Mouse (Mus musculus) liver, embryonic 15.5 days (tissue): Measurements from ENCODE around the gene Serpina12. TPM values are rescaled to one million over a fixed set of nuclear protein-coding genes. Genes with fewer than 3 reads are reported as not detected.
A peak's percentile ranks its signal among the peaks of the same experiment; 100 is the strongest.

Experiments
- ATAC-seq: fragments of 200-750 bp; cut with Nextera tagmentation; 2 replicates; pipeline ENCODE4 v1.8.0; 2017; ENCODE audit warnings: moderate number of reproducible peaks, mild to moderate bottlenecking, moderate library complexity; ENCODE audit not compliant: insufficient read depth
- H3K27ac ChIP-seq: fragments of 300-500 bp; sonication (generic); replicated peaks from 2 replicates; pipeline ENCODE4 v1.5.1; 2015; ENCODE audit warnings: mild to moderate bottlenecking, inconsistent platforms
- H3K27me3 ChIP-seq: fragments of 300-500 bp; sonication (generic); 2 replicates; pipeline ENCODE4 v1.6.1; 2015; ENCODE audit warnings: mild to moderate bottlenecking, inconsistent platforms
- H3K36me3 ChIP-seq: fragments of 300-500 bp; sonication (generic); replicated peaks from 2 replicates; pipeline ENCODE4 v1.6.1; 2015; ENCODE audit warnings: moderate library complexity, mild to moderate bottlenecking, inconsistent platforms
- H3K4me1 ChIP-seq: fragments of 300-500 bp; sonication (generic); replicated peaks from 2 replicates; pipeline ENCODE4 v1.6.1; 2015; ENCODE audit warnings: inconsistent platforms
- H3K4me2 ChIP-seq: fragments of 300-500 bp; sonication (generic); 2 replicates; pipeline ENCODE4 v1.6.1; 2015; ENCODE audit warnings: moderate library complexity, mild to moderate bottlenecking, inconsistent platforms
- H3K4me3 ChIP-seq: fragments of 300-500 bp; sonication (generic); replicated peaks from 2 replicates; pipeline ENCODE4 v1.5.1; 2015; ENCODE audit warnings: mild to moderate bottlenecking, inconsistent platforms
- H3K9ac ChIP-seq: fragments of 300-500 bp; sonication (generic); 2 replicates; pipeline ENCODE4 v1.6.1; 2015; ENCODE audit warnings: moderate library complexity, mild to moderate bottlenecking, inconsistent platforms
- H3K9me3 ChIP-seq: fragments of 300-500 bp; sonication (generic); replicated peaks from 2 replicates; pipeline ENCODE4 v1.6.1; 2016; ENCODE audit warnings: inconsistent platforms
- WGBS: fragments of 180-500 bp; shearing (Covaris S2); methylation state at CpG from one replicate; pipeline ENCODE4 v1.1.7; 2015; ENCODE audit warnings: mixed read lengths; ENCODE audit not compliant: insufficient replicate concordance; 5-methylcytosine and 5-hydroxymethylcytosine counted together
- polyA plus RNA-seq: library from polyadenylated mRNA; unstranded; fragments of >200 nt; fragmentation: Nextera tagmentation; extraction: Ambion mirVana; gene quantifications from 2 replicates; pipeline ENCODE4 v1.2.1, GENCODE M21; 2015

Gene Serpina12
- polyA plus RNA-seq, 1 experiment from 2014 or later: 0.08 TPM

GRCm38 (mm10) chr12:104057531-104057930 is 13.3 kb upstream of the Serpina12 start:
- H3K4me2 ChIP-seq: no peak overlapping the region
- no peak overlapping the region for H3K4me3 ChIP-seq
- no peaks in the 10 kb centered on the region for H3K36me3 ChIP-seq
- no peak for ATAC-seq
- no peak overlapping the region for H3K27ac ChIP-seq
- WGBS: 63% methylated on average over 7 of the region's 7 CpGs
- H3K27me3 ChIP-seq: no peaks in the 10 kb centered on the region
- no peaks in the 10 kb centered on the region for H3K4me1 ChIP-seq
- H3K9me3 ChIP-seq: no peaks in the 10 kb centered on the region
- H3K9ac ChIP-seq: no peak overlapping the region

GRCm38 (mm10) chr12:104057050-104057449 is 12.8 kb upstream of the Serpina12 start:
- no peak overlapping the region for H3K4me3 ChIP-seq
- no peak overlapping the region for H3K9ac ChIP-seq
- H3K4me2 ChIP-seq: no peak overlapping the region
- H3K27me3 ChIP-seq: no peaks in the 10 kb centered on the region
- H3K4me1 ChIP-seq: no peaks in the 10 kb centered on the region
- no peak for ATAC-seq
- WGBS: 22% methylated on average over 4 of the region's 4 CpGs
- H3K36me3 ChIP-seq: no peaks in the 10 kb centered on the region
- no peak overlapping the region for H3K27ac ChIP-seq
- H3K9me3 ChIP-seq: no peaks in the 10 kb centered on the region

- Histone ChIP-seq H3K4me1 (no peaks in the 10 kb centered on the region), H3K9me3 (no peaks in the 10 kb centered on the region), H3K9ac (no peak overlapping the region), H3K36me3 (no peaks in the 10 kb centered on the region), H3K4me2 (no peak overlapping the region), H3K27ac (no peak overlapping the region), H3K4me3 (no peak overlapping the region), H3K27me3 (no peaks in the 10 kb centered on the region)
- 55% methylated on average over 8 of the region's 8 CpGs for WGBS
- no peak for ATAC-seq
Measured at GRCm38 (mm10) chr12:104055755-104056154, 11.5 kb upstream of the Serpina12 start.

GRCm38 (mm10) chr12:104053995-104054394 is 9.8 kb upstream of the Serpina12 start:
- H3K9ac ChIP-seq: no peak overlapping the region
- no peak overlapping the region for H3K27ac ChIP-seq
- no peak overlapping the region for H3K4me2 ChIP-seq
- no peaks in the 10 kb centered on the region for H3K27me3 ChIP-seq
- no peaks in the 10 kb centered on the region for H3K9me3 ChIP-seq
- no peak overlapping the region for H3K4me3 ChIP-seq
- H3K36me3 ChIP-seq: no peaks in the 10 kb centered on the region
- H3K4me1 ChIP-seq: no peaks in the 10 kb centered on the region
- 31% methylated on average over 1 of the region's 1 CpGs for WGBS
- no peak for ATAC-seq

GRCm38 (mm10) chr12:104045713-104046112 is 1.5 kb upstream of the Serpina12 start:
- no peak overlapping the region for H3K4me2 ChIP-seq
- peaks cover 10% of the 10 kb centered on the region; the same call in 1 of the 2 replicates for H3K4me1 ChIP-seq
- no peaks in the 10 kb centered on the region for H3K27me3 ChIP-seq
- no peak overlapping the region for H3K4me3 ChIP-seq
- H3K36me3 ChIP-seq: no peaks in the 10 kb centered on the region
- no peak for ATAC-seq
- no peak overlapping the region for H3K27ac ChIP-seq
- 65% methylated on average over 8 of the region's 8 CpGs for WGBS
- no peak overlapping the region for H3K9ac ChIP-seq
- no peaks in the 10 kb centered on the region for H3K9me3 ChIP-seq

GRCm38 (mm10) chr12:104042753-104043152 is 1.5 kb downstream of the Serpina12 start:
- no peaks in the 10 kb centered on the region for H3K27me3 ChIP-seq
- H3K4me2 ChIP-seq: no peak overlapping the region
- no peaks in the 10 kb centered on the region for H3K36me3 ChIP-seq
- H3K4me1 ChIP-seq: peaks cover 10% of the 10 kb centered on the region; the same call in 1 of the 2 replicates
- no peaks in the 10 kb centered on the region for H3K9me3 ChIP-seq
- H3K9ac ChIP-seq: no peak overlapping the region
- no peak overlapping the region for H3K27ac ChIP-seq
- 71% methylated on average over 2 of the region's 2 CpGs for WGBS
- peak; percentile 25; the same call in 1 of the 2 replicates for ATAC-seq
- no peak overlapping the region for H3K4me3 ChIP-seq

GRCm38 (mm10) chr12:104041401-104041800 is 2.8 kb downstream of the Serpina12 start:
- ATAC-seq: no peak
- WGBS: 55% methylated on average over 6 of the region's 6 CpGs
- no peak overlapping the region for H3K4me3 ChIP-seq
- no peaks in the 10 kb centered on the region for H3K27me3 ChIP-seq
- no peak overlapping the region for H3K9ac ChIP-seq
- H3K36me3 ChIP-seq: no peaks in the 10 kb centered on the region
- H3K9me3 ChIP-seq: no peaks in the 10 kb centered on the region
- peaks cover 10% of the 10 kb centered on the region; the same call in 1 of the 2 replicates for H3K4me1 ChIP-seq
- H3K4me2 ChIP-seq: no peak overlapping the region
- H3K27ac ChIP-seq: no peak overlapping the region

GRCm38 (mm10) chr12:104038181-104038580 is 6.1 kb downstream of the Serpina12 start:
- WGBS: 75% methylated on average over 7 of the region's 7 CpGs
- Histone ChIP-seq H3K36me3 (no peaks in the 10 kb centered on the region), H3K4me1 (peaks cover 9% of the 10 kb centered on the region; the same call in 1 of the 2 replicates), H3K9ac (no peak overlapping the region), H3K4me2 (no peak overlapping the region), H3K27ac (no peak overlapping the region), H3K27me3 (no peaks in the 10 kb centered on the region), H3K4me3 (no peak overlapping the region), H3K9me3 (no peaks in the 10 kb centered on the region)
- no peak for ATAC-seq

- no peaks in the 10 kb centered on the region for H3K36me3 ChIP-seq
- no peak overlapping the region for H3K4me2 ChIP-seq
- H3K4me1 ChIP-seq: no peaks in the 10 kb centered on the region
- H3K4me3 ChIP-seq: no peak overlapping the region
- H3K9ac ChIP-seq: no peak overlapping the region
- peak; percentile 43; the same call in 1 of the 2 replicates for ATAC-seq
- no peaks in the 10 kb centered on the region for H3K27me3 ChIP-seq
- no peaks in the 10 kb centered on the region for H3K9me3 ChIP-seq
- H3K27ac ChIP-seq: no peak overlapping the region
- WGBS: 83% methylated on average over 1 of the region's 1 CpGs
Measured at GRCm38 (mm10) chr12:104033752-104034151, 10.5 kb downstream of the Serpina12 start.

GRCm38 (mm10) chr12:104029986-104030385 is 14.3 kb downstream of the Serpina12 start:
- no peaks in the 10 kb centered on the region for H3K9me3 ChIP-seq

GRCm38 (mm10) chr12:104015280-104015679 is 29.0 kb downstream of the Serpina12 start:
- no peak overlapping the region for H3K27ac ChIP-seq
- no peak overlapping the region for H3K4me2 ChIP-seq
- H3K9me3 ChIP-seq: no peaks in the 10 kb centered on the region
- no peaks in the 10 kb centered on the region for H3K36me3 ChIP-seq
- no peak overlapping the region for H3K9ac ChIP-seq
- 63% methylated on average over 3 of the region's 3 CpGs for WGBS
- no peaks in the 10 kb centered on the region for H3K4me1 ChIP-seq
- H3K4me3 ChIP-seq: no peak overlapping the region
- ATAC-seq: no peak
- H3K27me3 ChIP-seq: no peaks in the 10 kb centered on the region

More at GRCm38 (mm10) chr12:104029986-104030385, 14.3 kb downstream of the Serpina12 start:
- H3K9ac ChIP-seq: no peak overlapping the region
- no peaks in the 10 kb centered on the region for H3K4me1 ChIP-seq
- H3K36me3 ChIP-seq: no peaks in the 10 kb centered on the region
- H3K27me3 ChIP-seq: no peaks in the 10 kb centered on the region
- H3K4me2 ChIP-seq: no peak overlapping the region
- H3K27ac ChIP-seq: no peak overlapping the region
- 41% methylated on average over 8 of the region's 8 CpGs for WGBS
- no peak overlapping the region for H3K4me3 ChIP-seq
- no peak for ATAC-seq

GRCm38 (mm10) chr12:104013620-104014019 is 30.6 kb downstream of the Serpina12 start, which contains the start of gene Serpina9:
Serpina9 (minus strand) TSS chr12:104013755.
- Histone ChIP-seq H3K4me1 (no peaks in the 10 kb centered on the region), H3K9ac (no peak within 1 kb of the TSS), H3K4me2 (no peak within 1 kb of the TSS), H3K27me3 (no peaks in the 10 kb centered on the region), H3K4me3 (no peak within 1 kb of the TSS), H3K36me3 (no peaks in the 10 kb centered on the region), H3K9me3 (no peaks in the 10 kb centered on the region), H3K27ac (no peak within 1 kb of the TSS)
- 64% methylated on average over 6 of the region's 6 CpGs for WGBS
- ATAC-seq: no peak
